Mouse (Mus musculus): ENCODE data around the gene Pth. TPM values are rescaled to one million over a fixed set of nuclear protein-coding genes. Genes with fewer than 3 reads are reported as not detected.

Gene Pth
- total and polyA plus RNA-seq, 3 experiments: 0.33 TPM; not detected in 2

DNA sequence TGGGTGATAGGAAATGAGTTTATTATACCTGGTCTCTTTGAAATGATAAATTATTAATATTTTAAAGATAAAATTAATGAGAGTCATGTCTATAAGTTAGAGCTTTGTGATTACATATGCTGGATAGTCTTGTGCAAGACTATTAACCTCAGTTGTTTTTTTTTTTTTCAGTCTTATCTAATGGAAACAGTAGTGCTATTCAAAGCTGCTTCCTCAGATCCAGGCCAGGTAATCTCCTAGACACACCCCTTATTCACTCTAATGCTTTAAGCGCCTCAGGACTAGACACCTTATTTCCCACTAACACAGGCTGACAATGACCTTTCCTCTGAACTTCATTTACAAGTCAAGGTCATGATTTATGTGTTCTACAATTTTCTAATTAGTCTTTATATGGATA lies 39.3 kb downstream of the Pth start:
- no peaks in the 10 kb centered on the region for H3K27me3 ChIP-seq (ENCODE audit: insufficient read depth, low read length)
- no peak for DNase-seq (ENCODE audit: low spot score)
- no peak for TF ChIP-seq GATA2 (IDR thresholded peaks at IDR 0.05; ENCODE audit: borderline replicate concordance, low read depth, low read length)
- peak; percentile 39 for TF ChIP-seq TAL1 (conservative IDR thresholded peaks at IDR 0.05; ENCODE audit: low read depth, low read length)
- no peaks in the 10 kb centered on the region for H3K9me3 ChIP-seq (replicated peaks)
- peak; percentile 66 for ATAC-seq (ENCODE audit: extremely low read depth, insufficient number of reproducible peaks, low FRiP score, poor library complexity, severe bottlenecking)
- H3K36me3 ChIP-seq (replicated peaks): no peaks in the 10 kb centered on the region
- H3K4me3 ChIP-seq (ENCODE audit: low read depth, low read length): no peak overlapping the region
- peaks cover 5% of the 10 kb centered on the region; the same call in 1 of the 2 replicates for H3K4me1 ChIP-seq (ENCODE audit: insufficient read depth, low read depth, low read length)

DNA sequence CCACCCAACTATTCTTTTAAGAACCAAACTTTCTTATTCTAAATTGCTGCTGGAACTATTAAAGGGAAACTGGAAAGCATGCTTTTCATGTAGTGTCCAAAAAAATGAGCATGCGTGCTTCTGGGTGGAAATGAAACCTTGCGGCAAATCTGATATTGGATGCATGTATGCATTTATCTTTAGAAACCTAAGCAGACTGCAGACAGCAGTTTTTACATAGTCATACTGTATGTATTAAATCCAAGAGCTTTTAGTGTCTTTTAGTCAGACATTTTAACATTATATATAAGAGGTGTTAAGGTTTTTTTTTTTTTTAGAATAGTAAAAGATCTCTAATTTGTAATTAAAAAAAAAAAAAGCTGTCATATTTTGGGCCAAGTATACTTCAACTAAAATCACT lies 40.7 kb downstream of the Pth start:
- TF ChIP-seq GATA1 (IDR thresholded peaks at IDR 0.05; ENCODE audit: borderline replicate concordance, low read length) (no peak), GATA2 (IDR thresholded peaks at IDR 0.05; ENCODE audit: borderline replicate concordance, low read depth, low read length) (no peak), POLR2AphosphoS5 (IDR thresholded peaks at IDR 0.05; ENCODE audit: insufficient replicate concordance, low read depth, low read length) (no peak), TAL1 (conservative IDR thresholded peaks at IDR 0.05; ENCODE audit: low read depth, low read length) (no peak), CTCF (IDR thresholded peaks at IDR 0.05; ENCODE audit: low read depth, low read length) (no peak)
- Histone ChIP-seq H3K27me3 (ENCODE audit: insufficient read depth, low read length) (no peaks in the 10 kb centered on the region), H3K4me3 (ENCODE audit: low read depth, low read length) (no peak overlapping the region), H3K4me1 (ENCODE audit: insufficient read depth, low read depth, low read length) (peaks cover 5% of the 10 kb centered on the region; the same call in 1 of the 2 replicates), H3K36me3 (replicated peaks) (no peaks in the 10 kb centered on the region), H3K9me3 (replicated peaks) (no peaks in the 10 kb centered on the region)
- DNase-seq (ENCODE audit: low spot score) (no peak), ATAC-seq (ENCODE audit: extremely low read depth, insufficient number of reproducible peaks, low FRiP score, poor library complexity, severe bottlenecking) (no peak)

DNA sequence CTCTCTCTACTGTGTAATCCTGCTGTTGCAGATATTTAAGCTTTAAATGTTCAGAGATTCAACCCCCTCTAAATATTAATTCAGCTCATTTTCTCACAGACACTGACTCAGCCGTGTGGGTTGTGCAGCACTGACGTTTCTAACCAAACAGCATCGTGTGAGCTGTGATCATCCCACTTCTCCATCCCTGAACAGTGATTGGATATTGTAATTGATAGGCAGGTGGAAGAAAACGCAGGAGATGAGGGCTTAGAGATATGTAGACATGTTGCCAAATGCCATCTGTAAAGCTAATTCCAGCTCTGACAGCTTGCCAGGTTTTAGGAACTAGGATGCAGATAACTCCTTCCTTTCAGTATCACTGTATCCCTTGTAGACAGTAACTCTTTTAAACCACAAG lies 41.1 kb downstream of the Pth start:
- no peak for ATAC-seq (ENCODE audit: extremely low read depth, insufficient number of reproducible peaks, low FRiP score, poor library complexity, severe bottlenecking)
- no peaks in the 10 kb centered on the region for H3K9me3 ChIP-seq (replicated peaks)
- no peak overlapping the region for H3K4me3 ChIP-seq (ENCODE audit: low read depth, low read length)
- DNase-seq (ENCODE audit: low spot score): no peak
- H3K4me1 ChIP-seq (ENCODE audit: insufficient read depth, low read depth, low read length): peaks cover 5% of the 10 kb centered on the region; the same call in 1 of the 2 replicates
- TF ChIP-seq GATA2 (IDR thresholded peaks at IDR 0.05; ENCODE audit: borderline replicate concordance, low read depth, low read length) (no peak), GATA1 (IDR thresholded peaks at IDR 0.05; ENCODE audit: borderline replicate concordance, low read length) (no peak), CTCF (IDR thresholded peaks at IDR 0.05; ENCODE audit: low read depth, low read length) (no peak), POLR2AphosphoS5 (IDR thresholded peaks at IDR 0.05; ENCODE audit: insufficient replicate concordance, low read depth, low read length) (no peak), TAL1 (conservative IDR thresholded peaks at IDR 0.05; ENCODE audit: low read depth, low read length) (no peak)
- H3K27me3 ChIP-seq (ENCODE audit: insufficient read depth, low read length): no peaks in the 10 kb centered on the region
- no peaks in the 10 kb centered on the region for H3K36me3 ChIP-seq (replicated peaks)

Other genes starting within 250 kb of the Pth start
- 29.2 and 29.9 TPM in 2 replicates for gene Arntl, start 181.1 kb downstream of the Pth start, total RNA-seq (2014; fragmentation: Nextera tagmentation)
- 22.0 and 23.8 TPM in 2 replicates for gene Arntl, start 181.1 kb downstream of the Pth start, total RNA-seq (2017)
- gene Arntl, start 181.1 kb downstream of the Pth start, polyA plus RNA-seq (2012): 3.0 and 4.6 TPM in 2 replicates
- 22.1 and 40.9 TPM in 2 replicates for gene Btbd10, start 19.2 kb downstream of the Pth start, total RNA-seq (2014; fragmentation: Nextera tagmentation)
- gene Btbd10, start 19.2 kb downstream of the Pth start, total RNA-seq (2017): 50.2 and 53.5 TPM in 2 replicates
- 5.0 and 5.4 TPM in 2 replicates for gene Btbd10, start 19.2 kb downstream of the Pth start, polyA plus RNA-seq (2012)
- 176 and 210 TPM in 2 replicates for gene Far1, start 125.3 kb upstream of the Pth start, total RNA-seq (2014; fragmentation: Nextera tagmentation)
- gene Far1, start 125.3 kb upstream of the Pth start, total RNA-seq (2017): 116 and 132 TPM in 2 replicates
- 3.6 and 7.3 TPM in 2 replicates for gene Far1, start 125.3 kb upstream of the Pth start, polyA plus RNA-seq (2012)

Measured in G1E (cell line).